ENCODE assay signal across 7 mouse cellular contexts in genomic region chr16:17532271-17532670, GRCm38 (mm10). TPM values are rescaled to one million over a fixed set of nuclear protein-coding genes. Genes with fewer than 3 reads are reported as not detected.
DNase-seq lines count a peak whose midpoint lies in the region; ATAC-seq and TF ChIP-seq lines count a peak whose summit lies in the region.

No protein-coding gene starts in this region.

- no peak overlapping the region for H3K4me3 ChIP-seq in lung, adult 2 months (replicated peaks; ENCODE audit: extremely low read depth, low read depth, low read length)
- no peak overlapping the region for H3K4me3 ChIP-seq in midbrain, postnatal 0 days (ENCODE audit: low read depth, low read length)

- 0 out of 2 replicates have a peak, but pooled peaks have one; percentile 12 for TF ChIP-seq CTCF in lung, adult 2 months (IDR thresholded peaks at IDR 0.05; ENCODE audit: insufficient read depth, low read length)
- TF ChIP-seq CTCF in midbrain, postnatal 0 days (IDR thresholded peaks at IDR 0.05): peak; percentile 53

- TF ChIP-seq POLR2A in lung, adult 2 months (IDR thresholded peaks at IDR 0.05; ENCODE audit: borderline replicate concordance, extremely low read depth, low read depth, low read length): no peak

- WGBS in lung, adult 2 months: 52% methylated on average over 4 of the region's 4 CpGs
- 70% methylated on average over 4 of the region's 4 CpGs for WGBS in midbrain, postnatal 0 days

- no peak overlapping the region for H3K4me2 ChIP-seq in midbrain, postnatal 0 days (ENCODE audit: low read depth, low read length, poor library complexity, severe bottlenecking)

- H3K9ac ChIP-seq in midbrain, postnatal 0 days (replicated peaks; ENCODE audit: low read length, poor library complexity, severe bottlenecking): no peak overlapping the region

- H3K27me3 ChIP-seq in midbrain, postnatal 0 days (ENCODE audit: insufficient read depth, low read length): no peaks in the 10 kb centered on the region

- no peak overlapping the region for H3K27ac ChIP-seq in midbrain, postnatal 0 days (ENCODE audit: low read depth, low read length)

- ATAC-seq in midbrain, postnatal 0 days (ENCODE audit: low FRiP score): no peak

- H3K36me3 ChIP-seq in midbrain, postnatal 0 days (ENCODE audit: insufficient read depth, low read length): peaks cover 8% of the 10 kb centered on the region; the same call in 1 of the 2 replicates

- H3K4me1 ChIP-seq in lung, adult 2 months (ENCODE audit: control insufficient read depth, insufficient read depth, low read length): peaks cover 6% of the 10 kb centered on the region
- peaks cover 10% of the 10 kb centered on the region for H3K4me1 ChIP-seq in midbrain, postnatal 0 days (ENCODE audit: insufficient read depth, low read length)

- no peaks in the 10 kb centered on the region for H3K9me3 ChIP-seq in midbrain, postnatal 0 days (ENCODE audit: low read length)

- no peak for DNase-seq in lung, adult 2 months
- no peak for DNase-seq in lung, adult 18-20 months
- peak; percentile 37 to 63 for DNase-seq in cerebellum, postnatal 25 days
- peak; percentile 35 for DNase-seq in induced T-regulatory cell, adult 2 months (ENCODE audit: low read depth)
- DNase-seq in midbrain, postnatal 0 days (ENCODE audit: low spot score): no peak
- no peak for DNase-seq in right cerebral cortex, postnatal 25 days
- no peak for DNase-seq in right cerebral cortex, postnatal 36 days (ENCODE audit: low spot score in 2 of 2)

RNA-seq across cellular contexts. Expression of gene Thap7, which starts 1.3 kb away (rescaled TPM):
- 87.3 and 90.4 TPM in 2 replicates for polyA plus RNA-seq in lung, adult 2 months (2012; rRNA removed)
- 59.3 and 65.5 TPM in 2 replicates for total RNA-seq in midbrain, postnatal 0 days (2014; rRNA removed)
- polyA plus RNA-seq in midbrain, postnatal 0 days (2015; fragmentation: Nextera tagmentation; extraction: Ambion mirVana): 57.1 and 64.1 TPM in 2 replicates

RNA-seq across cellular contexts. Expression of gene Lztr1, which starts 23.8 kb away (rescaled TPM):
- 243 and 247 TPM in 2 replicates for polyA plus RNA-seq in lung, adult 2 months (2012; rRNA removed)
- 221 and 264 TPM in 2 replicates for total RNA-seq in midbrain, postnatal 0 days (2014; rRNA removed)
- 94.0 and 104 TPM in 2 replicates for polyA plus RNA-seq in midbrain, postnatal 0 days (2015; fragmentation: Nextera tagmentation; extraction: Ambion mirVana)

RNA-seq across cellular contexts. Expression of gene Lrrc74b, which starts 28.8 kb away (rescaled TPM):
- 7.3 and 9.5 TPM in 2 replicates for polyA plus RNA-seq in lung, adult 2 months (2012; rRNA removed)
- total RNA-seq in midbrain, postnatal 0 days (2014; rRNA removed): 1.1 and 2.9 TPM in 2 replicates
- 2.1 and 2.5 TPM in 2 replicates for polyA plus RNA-seq in midbrain, postnatal 0 days (2015; fragmentation: Nextera tagmentation; extraction: Ambion mirVana)

RNA-seq across cellular contexts. Expression of gene P2rx6, which starts 29.4 kb away (rescaled TPM):
- polyA plus RNA-seq in lung, adult 2 months (2012; rRNA removed): 10.7 and 12.7 TPM in 2 replicates
- total RNA-seq in midbrain, postnatal 0 days (2014; rRNA removed): 1.1 and 2.6 TPM in 2 replicates
- polyA plus RNA-seq in midbrain, postnatal 0 days (2015; fragmentation: Nextera tagmentation; extraction: Ambion mirVana): 2.9 TPM in 2 replicates

RNA-seq across cellular contexts. Expression of gene Aifm3, which starts 42.9 kb away (rescaled TPM):
- 2.5 and 2.6 TPM in 2 replicates for polyA plus RNA-seq in lung, adult 2 months (2012; rRNA removed)
- total RNA-seq in midbrain, postnatal 0 days (2014; rRNA removed): 16.2 and 23.2 TPM in 2 replicates
- polyA plus RNA-seq in midbrain, postnatal 0 days (2015; fragmentation: Nextera tagmentation; extraction: Ambion mirVana): 12.5 and 14.1 TPM in 2 replicates

Comparison
In these comparisons a context has a peak if more than half of its experiments do, and no peak if none do; other contexts are left out.
1. DNase-seq: peak in cerebellum, postnatal 25 days (2 of 2) and induced T-regulatory cell, adult 2 months (single experiment); none in lung, adult 2 months (single experiment), lung, adult 18-20 months (0 of 2), midbrain, postnatal 0 days (single experiment), right cerebral cortex, postnatal 25 days (single experiment) and right cerebral cortex, postnatal 36 days (0 of 2).